Mouse (Mus musculus): ENCODE measurements around the gene Gp1bb. TPM values are rescaled to one million over a fixed set of nuclear protein-coding genes. Genes with fewer than 3 reads are reported as not detected.

The Gp1bb gene
- total RNA-seq, 2 experiments from 2014 or later, result 0.72 to 1.6 TPM

DNA sequence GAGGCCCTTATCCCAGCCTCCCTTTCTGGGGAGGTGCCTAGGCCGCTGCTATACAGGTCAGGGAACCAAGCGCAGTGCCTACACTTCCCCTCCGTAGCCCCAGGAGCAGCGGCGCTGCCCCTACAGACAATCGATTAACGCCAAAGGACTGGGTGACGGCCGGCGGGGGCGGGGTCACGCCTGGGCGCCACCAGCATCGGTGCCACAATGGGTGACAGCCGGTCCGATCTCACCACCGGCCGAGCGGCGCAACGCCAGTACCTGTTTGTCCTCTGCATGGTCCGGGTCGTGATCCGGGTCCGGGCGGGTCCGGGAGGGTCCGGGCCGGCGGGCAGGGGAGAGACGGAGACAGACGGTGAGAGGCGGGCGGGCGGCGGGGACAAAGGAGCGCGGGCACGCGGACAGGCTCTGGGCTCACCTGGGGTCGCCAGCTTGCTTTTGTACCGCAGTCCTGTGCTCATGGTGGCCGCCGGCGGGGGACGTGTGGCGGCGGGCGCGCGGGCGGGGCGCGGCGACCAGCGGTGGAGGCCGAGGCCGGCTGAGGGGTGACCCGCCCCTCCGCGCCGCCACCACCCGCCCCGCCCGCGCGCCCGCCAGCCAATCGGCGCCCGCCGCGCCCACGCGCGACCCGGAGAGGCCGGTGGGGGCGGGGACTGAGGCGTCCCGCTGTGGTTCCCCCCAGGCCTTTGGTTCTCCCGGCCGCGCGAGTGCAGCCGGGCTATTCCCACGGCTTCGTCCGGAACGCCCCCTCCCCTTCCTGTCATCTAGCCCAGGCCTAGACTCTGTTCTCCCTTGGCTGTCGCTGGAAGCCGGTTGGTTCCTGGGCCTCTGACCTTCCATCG, 7.4 kb upstream of the Gp1bb start, which contains the start of gene Sept5:
Sept5 (minus strand) TSS at position 565 of the 842 bp plus-strand sequence.
- 0 out of 2 replicates have a peak, but pooled peaks have one; percentile 7 for ATAC-seq (replicated peaks; ENCODE audit: low FRiP score, low TSS enrichment, poor library complexity, severe bottlenecking)

DNA sequence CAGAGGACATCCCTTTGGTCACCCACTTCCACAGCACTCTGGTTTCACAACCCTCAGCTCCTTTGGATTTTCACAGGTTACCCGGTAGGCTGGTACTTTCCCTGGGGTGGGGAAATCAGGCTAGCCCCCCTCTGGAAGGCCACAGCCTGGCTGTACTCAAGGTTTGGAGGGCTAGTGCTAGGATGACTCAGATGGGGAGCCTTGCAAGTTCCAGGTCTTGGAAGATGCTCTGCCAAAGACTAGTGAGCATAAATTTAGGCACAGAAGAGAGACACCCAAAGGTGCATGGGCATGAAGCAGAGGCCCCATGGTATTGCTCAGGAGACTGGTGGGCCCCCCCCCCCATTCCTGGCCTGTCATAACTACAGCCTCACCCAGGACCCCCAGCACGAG, 6.7 kb upstream of the Gp1bb start:
- ATAC-seq (replicated peaks; ENCODE audit: low FRiP score, low TSS enrichment, poor library complexity, severe bottlenecking), result 0 out of 2 replicates have a peak, but pooled peaks have one; percentile 3

DNA sequence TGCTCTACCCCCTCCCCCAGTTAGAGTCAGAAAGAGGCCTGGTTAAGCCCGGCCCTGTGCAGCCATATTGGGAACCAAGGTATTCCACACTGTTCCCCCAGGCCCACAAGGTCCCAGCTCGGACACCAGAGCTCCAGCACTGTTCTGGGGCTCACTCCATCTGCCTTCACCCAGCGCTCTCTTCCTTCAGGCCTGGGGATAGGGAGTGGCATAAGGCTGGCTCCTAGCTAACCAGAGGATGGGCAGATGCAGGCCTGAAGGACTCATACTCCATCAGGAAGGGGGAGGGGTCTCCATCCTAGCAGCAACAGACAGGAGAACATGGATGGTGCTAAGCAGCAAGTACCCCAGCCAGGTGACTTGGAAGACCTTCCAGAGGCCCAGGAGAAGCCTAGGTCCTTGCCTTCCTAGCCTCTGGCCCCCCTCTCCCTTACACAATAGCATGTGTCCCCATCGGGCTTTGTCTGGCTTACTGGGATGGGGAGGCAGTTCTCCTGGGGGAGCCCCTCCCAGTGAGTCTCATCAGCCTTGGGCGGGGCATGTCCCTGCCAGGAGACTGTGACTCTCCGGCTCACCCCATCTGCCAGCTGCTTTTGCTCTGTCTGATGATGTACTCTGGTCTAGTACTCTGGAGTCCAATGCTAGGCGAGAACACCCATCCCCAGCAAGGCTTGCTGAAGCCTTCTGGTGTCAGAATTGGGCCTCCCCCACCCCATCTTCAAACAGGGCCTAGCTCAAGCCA, 6.2 kb upstream of the Gp1bb start:
- no peak for ATAC-seq (replicated peaks; ENCODE audit: low FRiP score, low TSS enrichment, poor library complexity, severe bottlenecking)

- no peak for ATAC-seq (replicated peaks; ENCODE audit: low FRiP score, low TSS enrichment, poor library complexity, severe bottlenecking)
Observed at GRCm38 (mm10) chr16:18627163-18627562, 5.0 kb upstream of the Gp1bb start.

- ATAC-seq (replicated peaks; ENCODE audit: low FRiP score, low TSS enrichment, poor library complexity, severe bottlenecking), result peak; percentile 50
Observed at GRCm38 (mm10) chr16:18626376-18626878, 4.2 kb upstream of the Gp1bb start, which contains the start of gene Gm49601. Gene Gm49601 (minus strand): TSS chr16:18626427.

DNA sequence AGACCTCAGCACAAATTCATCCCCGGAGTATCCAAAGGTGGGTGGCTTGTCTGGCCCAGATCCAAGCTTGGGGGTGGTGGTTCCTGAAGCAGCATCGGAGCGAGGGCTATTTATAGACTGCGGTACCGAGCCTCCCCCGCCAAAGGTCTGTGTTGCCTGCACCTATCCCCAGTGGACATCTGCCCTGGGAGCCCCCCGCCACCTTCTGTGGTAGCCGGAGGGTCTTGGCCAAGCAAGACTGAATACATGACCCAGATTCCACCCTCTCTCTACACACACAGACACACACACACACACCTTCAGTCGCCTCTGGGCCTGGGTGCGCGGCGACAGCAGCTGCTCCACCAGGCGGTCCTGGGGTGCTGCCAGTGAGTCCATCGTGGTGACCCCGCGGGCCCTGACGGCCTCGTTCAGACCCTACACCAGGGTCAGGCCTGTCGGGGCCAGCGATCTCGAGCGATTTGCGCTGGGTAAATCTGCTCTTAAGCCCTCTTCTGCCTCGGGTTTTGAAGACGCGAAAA, 3.6 kb upstream of the Gp1bb start:
- ATAC-seq (replicated peaks; ENCODE audit: low FRiP score, low TSS enrichment, poor library complexity, severe bottlenecking), result no peak

DNA sequence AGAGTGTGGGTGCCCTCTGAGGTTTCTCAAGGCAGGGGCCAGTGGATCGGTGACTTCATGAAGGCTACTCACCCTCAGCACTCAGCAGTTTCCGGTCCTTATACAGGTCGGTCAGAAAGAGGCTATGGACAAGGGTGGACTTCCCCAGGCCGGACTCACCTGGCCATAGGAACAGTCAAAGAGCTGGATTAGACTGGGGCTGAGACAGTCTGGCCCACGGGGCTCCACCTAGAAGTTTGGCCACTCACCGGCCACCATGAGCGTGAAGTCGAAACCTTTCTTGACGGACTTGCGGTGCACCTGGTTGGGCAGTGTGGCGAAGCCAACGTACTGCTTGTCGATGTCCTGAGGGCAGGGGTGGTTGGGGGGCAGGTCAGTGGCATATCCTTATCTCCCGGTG, 2.9 kb upstream of the Gp1bb start:
- no peak for ATAC-seq (replicated peaks; ENCODE audit: low FRiP score, low TSS enrichment, poor library complexity, severe bottlenecking)

DNA sequence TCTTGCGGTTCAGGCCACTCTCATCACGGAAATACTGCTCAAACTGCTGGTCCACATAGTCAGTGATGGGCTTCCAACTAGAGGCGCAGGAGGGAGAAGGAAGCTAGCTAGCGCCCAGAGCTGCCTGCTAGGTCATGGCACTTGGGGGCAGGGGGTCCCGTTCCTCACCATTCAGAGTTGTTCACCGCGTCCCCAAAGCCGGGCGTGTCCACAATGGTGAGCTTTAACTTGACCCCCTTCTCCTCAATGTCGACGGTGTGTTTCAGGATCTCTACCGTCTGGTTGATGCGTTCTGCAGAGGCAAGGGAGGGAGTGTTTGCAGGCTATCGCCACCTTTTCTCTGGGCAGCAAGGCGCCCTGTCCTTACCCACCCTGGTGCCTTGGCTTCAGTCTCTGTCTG, 2.4 kb upstream of the Gp1bb start:
- no peak for ATAC-seq (replicated peaks; ENCODE audit: low FRiP score, low TSS enrichment, poor library complexity, severe bottlenecking)

DNA sequence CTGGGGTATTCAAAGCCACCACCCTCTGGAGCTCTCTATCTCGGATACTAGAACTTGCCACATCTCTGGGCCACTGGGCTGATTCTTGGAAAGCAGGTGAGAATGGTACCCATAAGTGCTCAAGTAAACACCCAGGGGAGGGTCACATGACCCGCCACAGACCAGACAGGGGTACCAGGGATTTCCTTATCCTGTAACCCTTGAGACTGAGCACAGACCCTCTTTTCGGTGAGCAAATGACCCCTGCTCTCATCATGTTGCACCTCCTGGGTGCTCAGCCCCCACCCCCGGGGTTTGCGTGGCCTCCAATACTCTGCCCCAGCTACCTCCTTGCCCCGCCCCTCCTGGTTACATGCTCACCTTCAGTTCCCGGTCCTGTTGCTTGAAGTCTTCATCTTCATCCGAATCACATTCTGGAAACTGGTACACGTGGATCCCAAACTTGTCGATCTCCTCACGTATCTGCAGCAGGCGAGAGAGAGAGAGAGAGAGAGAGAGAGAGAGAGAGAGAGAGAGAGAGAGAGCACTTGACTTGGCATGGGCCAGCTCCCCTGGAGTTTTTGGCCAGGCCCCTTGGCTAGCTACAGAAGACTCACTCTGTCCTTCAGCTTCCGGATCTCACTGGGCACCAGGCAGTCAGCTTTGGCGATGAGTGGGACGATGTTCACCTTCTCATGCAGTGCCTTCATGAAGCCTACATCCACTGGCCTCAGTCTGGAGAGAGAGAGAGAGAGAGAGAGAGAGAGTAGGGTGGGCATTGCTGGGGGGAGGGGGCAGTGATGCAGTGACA, 1.7 kb upstream of the Gp1bb start:
- no peak for ATAC-seq (replicated peaks; ENCODE audit: low FRiP score, low TSS enrichment, poor library complexity, severe bottlenecking)

GRCm38 (mm10) chr16:18622916-18623750, 930 bp upstream of the Gp1bb start:
- ATAC-seq (replicated peaks; ENCODE audit: low FRiP score, low TSS enrichment, poor library complexity, severe bottlenecking), result no peak

- ATAC-seq (replicated peaks; ENCODE audit: low FRiP score, low TSS enrichment, poor library complexity, severe bottlenecking), result no peak
Observed at GRCm38 (mm10) chr16:18621362-18622001, 721 bp downstream of the Gp1bb start.

GRCm38 (mm10) chr16:18620601-18621361, 1.4 kb downstream of the Gp1bb start:
- ATAC-seq (replicated peaks; ENCODE audit: low FRiP score, low TSS enrichment, poor library complexity, severe bottlenecking), result no peak

GRCm38 (mm10) chr16:18620201-18620600, 2.0 kb downstream of the Gp1bb start:
- no peak for ATAC-seq (replicated peaks; ENCODE audit: low FRiP score, low TSS enrichment, poor library complexity, severe bottlenecking)

- ATAC-seq (replicated peaks; ENCODE audit: low FRiP score, low TSS enrichment, poor library complexity, severe bottlenecking), result no peak
Observed at GRCm38 (mm10) chr16:18619110-18619509, 3.1 kb downstream of the Gp1bb start.

- no peak for ATAC-seq (replicated peaks; ENCODE audit: low FRiP score, low TSS enrichment, poor library complexity, severe bottlenecking)
Observed at GRCm38 (mm10) chr16:18618297-18618696, 3.9 kb downstream of the Gp1bb start.

DNA sequence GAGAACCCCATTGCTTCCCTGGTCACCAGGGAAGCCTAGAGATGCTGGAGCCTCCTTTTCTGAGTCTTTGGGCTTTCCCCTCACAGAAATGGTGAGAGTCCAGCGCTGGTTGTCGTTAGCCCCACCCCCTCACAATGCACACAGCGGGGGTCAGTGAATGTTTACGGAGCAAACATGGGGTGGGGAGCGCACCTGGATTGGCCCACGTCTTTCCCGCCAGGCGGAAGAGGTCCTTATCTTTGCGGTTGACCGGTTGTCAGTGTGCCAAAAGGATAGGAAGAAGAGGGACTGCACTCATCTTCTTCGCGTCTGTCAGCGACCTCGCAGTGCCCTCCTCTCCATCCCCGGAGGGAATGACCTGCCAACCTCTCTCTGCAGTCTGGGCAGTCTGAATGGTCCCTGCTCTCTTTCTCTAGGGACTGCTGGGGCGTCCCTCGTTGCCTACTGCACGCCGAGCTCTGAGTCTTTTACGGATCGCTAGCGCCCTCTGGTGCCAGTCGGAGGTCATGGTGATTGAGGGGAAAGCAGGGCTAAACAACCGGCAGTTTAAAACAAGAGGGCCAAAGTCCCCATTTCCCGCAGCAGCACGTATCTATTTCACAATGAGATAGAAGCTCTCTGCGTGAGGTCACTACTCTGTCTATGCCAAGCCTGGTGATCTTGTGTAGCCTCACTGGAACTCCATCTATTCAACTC, 4.7 kb downstream of the Gp1bb start:
- ATAC-seq (replicated peaks; ENCODE audit: low FRiP score, low TSS enrichment, poor library complexity, severe bottlenecking), result peak; percentile 69

DNA sequence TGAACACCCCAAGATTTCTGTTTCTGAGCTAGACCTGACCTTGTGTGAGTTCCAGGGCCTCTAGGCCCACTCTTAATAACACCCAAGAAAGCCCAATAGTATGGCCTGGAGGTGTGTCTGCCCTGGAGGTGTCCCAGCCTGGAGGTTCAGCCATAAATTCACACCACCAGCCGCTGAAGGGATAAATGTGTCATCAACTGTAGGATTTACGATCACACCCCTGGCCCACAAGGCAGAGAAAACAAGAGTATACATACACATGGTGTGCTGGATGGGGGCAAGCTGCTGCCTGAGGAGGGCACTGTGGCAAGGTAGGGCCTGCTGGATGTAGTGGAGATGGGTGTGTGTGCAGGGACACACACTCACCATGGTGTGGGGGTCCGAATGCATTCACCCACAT, 8.9 kb downstream of the Gp1bb start:
- ATAC-seq (replicated peaks; ENCODE audit: low FRiP score, low TSS enrichment, poor library complexity, severe bottlenecking), result no peak

Data from megakaryocyte-erythroid progenitor cell, adult 5-6 weeks (primary cell).